Mouse (Mus musculus) embryo, embryonic 10.5 days (tissue): ENCODE measurements around the gene Pcolce.

Experiments used
- DNase-seq: peaks from one replicate; pipeline ENCODE4 v3.0.0-alpha.2; 2015; ENCODE audit warnings: low spot score

The Pcolce gene

DNA sequence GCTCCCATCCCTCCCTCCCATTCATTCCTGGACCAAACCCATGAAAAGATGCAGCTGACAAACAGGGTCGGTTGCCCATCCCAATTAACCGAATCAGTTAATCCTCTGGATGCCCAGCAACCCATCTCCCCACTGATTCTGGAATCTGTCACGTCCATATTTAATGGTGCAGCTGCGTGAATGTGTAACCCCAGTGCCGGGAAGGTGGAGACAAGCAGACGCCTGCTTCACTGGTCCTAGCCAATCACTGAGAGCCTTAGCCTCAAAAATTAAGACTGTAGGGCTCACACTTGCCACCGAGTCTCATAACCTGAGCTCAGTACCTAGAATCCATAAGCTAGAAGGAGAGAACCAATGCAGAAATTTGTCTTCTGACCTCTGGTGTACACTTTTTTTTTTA lies 17.7 kb downstream of the Pcolce start:
- DNase-seq, result no peak

GRCm38 (mm10) chr5:137590507-137590906 lies 23.1 kb downstream of the Pcolce start:
- DNase-seq, result no peak

DNA sequence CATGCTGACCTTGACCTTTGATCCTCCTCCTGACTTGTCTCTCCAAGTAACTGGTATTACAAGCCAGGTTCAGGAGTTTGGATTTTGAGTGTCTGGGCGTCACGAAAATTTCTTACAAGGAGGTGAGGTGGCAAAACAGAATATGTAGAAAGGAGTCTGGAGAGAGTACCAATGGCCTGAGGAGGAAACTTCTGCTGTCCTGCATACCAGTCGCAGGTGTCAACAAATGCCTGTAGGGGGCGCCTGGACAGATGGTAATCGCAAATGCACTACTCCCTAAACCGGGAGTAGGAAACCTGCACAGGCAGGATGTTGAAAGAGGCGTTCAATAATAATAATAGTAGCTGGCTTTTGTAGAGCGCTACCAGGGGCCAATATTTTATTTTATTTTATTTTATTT lies 28.6 kb downstream of the Pcolce start:
- DNase-seq, result peak; percentile 79

DNA sequence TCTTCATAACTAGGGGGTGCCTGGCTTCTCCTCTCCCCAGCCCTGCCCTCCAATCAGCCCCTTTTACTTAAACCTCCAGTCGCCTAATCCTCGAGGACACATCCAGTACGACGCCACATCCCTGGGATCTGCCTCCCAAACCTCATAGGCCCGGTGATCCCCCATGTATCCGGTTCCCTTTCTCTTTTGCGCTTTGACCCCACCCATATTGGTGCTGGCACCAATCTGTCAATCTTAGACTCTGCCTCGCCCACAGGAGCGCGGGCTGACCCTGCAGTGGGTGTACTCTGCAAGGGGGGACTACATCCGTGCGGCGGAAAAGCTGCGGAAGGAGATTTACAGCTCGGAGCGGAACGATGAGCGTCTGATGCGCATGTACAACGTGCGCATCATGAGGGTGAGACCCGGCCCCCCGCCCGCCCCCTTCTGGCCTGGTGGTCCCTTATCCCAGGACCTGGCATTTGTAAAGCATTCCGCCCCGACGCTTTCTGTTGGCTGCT lies 29.9 kb downstream of the Pcolce start:
- peak; percentile 67 for DNase-seq

GRCm38 (mm10) chr5:137582702-137583101 lies 30.9 kb downstream of the Pcolce start:
- peak; percentile 18 for DNase-seq

- DNase-seq, result no peak
Observed at GRCm38 (mm10) chr5:137580246-137580645, 33.3 kb downstream of the Pcolce start.

DNA sequence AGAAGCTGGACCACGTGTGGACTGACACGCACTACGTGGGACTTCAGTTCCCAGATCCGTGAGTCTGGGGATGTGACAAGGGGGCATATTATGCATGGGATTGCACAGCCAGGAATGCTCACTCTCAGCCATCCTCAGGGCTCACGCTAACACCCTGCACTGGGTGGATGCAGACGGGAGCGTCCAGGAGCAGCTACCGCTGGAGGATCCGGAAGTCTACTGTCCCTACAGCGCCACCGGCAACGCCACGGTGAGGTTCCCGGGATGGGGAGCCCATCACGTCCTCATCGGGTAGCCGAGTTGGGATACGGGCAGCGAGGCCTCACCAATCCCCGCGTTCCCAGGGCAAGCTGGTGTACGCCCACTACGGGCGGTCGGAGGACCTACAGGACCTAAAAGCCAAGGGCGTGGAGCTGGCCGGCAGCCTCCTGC lies 39.1 kb downstream of the Pcolce start:
- peak; percentile 69 for DNase-seq

DNA sequence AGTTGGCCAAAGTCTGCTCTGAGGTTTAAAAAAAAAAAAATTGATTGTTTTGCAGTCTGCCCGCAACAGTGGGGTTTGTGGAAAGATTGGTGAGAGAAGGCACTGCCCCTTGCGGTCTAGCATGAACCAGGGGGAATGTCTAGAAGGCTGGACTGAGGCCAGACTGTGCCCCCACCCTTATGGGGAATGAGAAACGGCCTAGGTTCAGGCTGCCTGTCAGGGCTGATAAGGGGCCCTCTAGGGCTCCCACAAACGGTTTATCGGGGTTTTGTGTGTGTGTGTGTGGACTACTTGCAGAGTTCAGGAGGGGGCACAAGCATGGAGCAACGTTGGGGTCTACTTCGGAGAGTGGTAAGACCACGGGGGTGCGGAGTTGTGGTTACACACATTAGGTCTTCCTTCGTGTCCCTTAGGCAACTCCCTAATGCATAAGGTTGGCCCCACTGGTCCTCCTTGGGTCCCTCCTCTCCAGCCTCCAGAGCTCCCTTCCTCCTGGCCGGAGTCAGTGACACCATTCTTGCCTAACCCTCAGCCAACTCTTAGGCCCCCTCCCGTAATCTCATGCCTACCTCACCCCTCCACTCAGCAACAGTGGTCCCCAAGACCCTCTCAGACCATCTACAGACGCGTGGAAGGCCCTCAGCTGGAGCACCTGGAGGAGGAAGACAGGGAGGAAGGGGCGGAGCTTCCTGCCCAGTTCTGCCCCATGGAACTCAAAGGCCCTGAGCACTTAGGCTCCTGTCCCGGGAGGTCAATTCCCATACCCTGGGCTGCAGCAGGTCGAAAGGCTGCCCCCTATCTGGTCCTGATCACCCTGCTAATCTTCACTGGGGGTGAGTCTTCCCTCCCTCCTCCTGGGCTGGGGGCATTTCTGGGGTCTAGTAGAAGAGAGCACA lies 42.6 kb downstream of the Pcolce start:
- DNase-seq, result no peak

GRCm38 (mm10) chr5:137570181-137570580 lies 43.4 kb downstream of the Pcolce start:
- no peak for DNase-seq

GRCm38 (mm10) chr5:137569665-137570064 lies 43.9 kb downstream of the Pcolce start, which contains the start of gene Tfr2:
TSS of gene Tfr2 (plus strand) at chr5:137569840.
- no peak for DNase-seq

DNA sequence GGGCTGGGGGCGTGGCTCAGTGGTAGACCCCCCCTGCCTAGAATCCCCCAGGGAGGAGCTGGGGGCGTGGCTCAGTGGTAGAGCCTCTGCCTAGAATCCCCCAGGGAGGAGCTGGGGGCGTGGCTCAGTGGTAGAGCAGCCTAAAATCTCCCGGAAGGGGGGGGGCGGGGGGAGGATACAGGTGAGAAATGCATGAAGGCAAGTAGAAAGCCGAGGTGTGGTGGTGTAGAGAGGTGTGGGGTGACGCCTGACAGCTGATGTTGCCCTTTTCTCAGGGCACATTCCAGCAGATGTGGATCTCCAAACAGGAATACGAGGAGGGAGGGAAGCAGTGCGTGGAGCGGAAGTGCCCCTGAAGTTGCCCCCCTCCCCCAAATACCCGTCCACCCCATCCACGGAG lies 44.6 kb downstream of the Pcolce start:
- DNase-seq, result no peak

GRCm38 (mm10) chr5:137568223-137568798 lies 45.3 kb downstream of the Pcolce start:
- DNase-seq, result no peak

GRCm38 (mm10) chr5:137566416-137566815 lies 47.2 kb downstream of the Pcolce start:
- DNase-seq, result no peak

DNA sequence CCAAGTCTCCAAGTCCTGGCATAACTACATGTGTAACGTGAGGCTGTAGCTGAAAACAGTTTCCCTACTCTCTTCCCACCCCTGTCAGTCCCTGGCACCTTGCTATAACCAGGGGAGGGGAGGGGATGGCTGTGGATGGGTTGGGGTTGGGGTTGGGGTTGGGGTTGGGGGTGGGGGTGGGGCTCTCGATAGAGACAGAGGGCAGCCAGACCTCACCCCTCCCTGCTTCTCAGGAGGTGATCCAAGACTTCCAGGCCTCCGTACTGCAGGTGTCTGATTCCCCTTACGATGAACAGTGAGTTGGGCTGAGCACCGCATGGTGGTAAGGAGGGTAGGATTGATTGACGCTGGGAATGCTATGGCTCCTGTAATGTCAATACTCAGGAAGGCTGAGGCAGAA lies 47.8 kb downstream of the Pcolce start:
- DNase-seq, result no peak

- no peak for DNase-seq
Observed at GRCm38 (mm10) chr5:137562965-137563364, 50.6 kb downstream of the Pcolce start.

GRCm38 (mm10) chr5:137561556-137561955 lies 52.0 kb downstream of the Pcolce start:
- DNase-seq, result no peak
